Mouse (Mus musculus) gastrocnemius, postnatal 25 days (tissue): ENCODE results near the gene Crls1. TPM values are rescaled to one million over a fixed set of nuclear protein-coding genes. Genes with fewer than 3 reads are reported as not detected.

Experiments
- DNase-seq: peaks from one replicate; pipeline ENCODE4 v3.0.0; 2022
- total RNA-seq, 2 experiments: library from RNA; stranded (reverse); gene quantifications; 1 replicate in 1 of 2; 2 replicates in 1 of 2; pipeline ENCODE4 v1.2.3; 2021

Crls1 gene
- total RNA-seq, 2 experiments from 2014 or later, result 11.9 to 13.9 TPM

DNA sequence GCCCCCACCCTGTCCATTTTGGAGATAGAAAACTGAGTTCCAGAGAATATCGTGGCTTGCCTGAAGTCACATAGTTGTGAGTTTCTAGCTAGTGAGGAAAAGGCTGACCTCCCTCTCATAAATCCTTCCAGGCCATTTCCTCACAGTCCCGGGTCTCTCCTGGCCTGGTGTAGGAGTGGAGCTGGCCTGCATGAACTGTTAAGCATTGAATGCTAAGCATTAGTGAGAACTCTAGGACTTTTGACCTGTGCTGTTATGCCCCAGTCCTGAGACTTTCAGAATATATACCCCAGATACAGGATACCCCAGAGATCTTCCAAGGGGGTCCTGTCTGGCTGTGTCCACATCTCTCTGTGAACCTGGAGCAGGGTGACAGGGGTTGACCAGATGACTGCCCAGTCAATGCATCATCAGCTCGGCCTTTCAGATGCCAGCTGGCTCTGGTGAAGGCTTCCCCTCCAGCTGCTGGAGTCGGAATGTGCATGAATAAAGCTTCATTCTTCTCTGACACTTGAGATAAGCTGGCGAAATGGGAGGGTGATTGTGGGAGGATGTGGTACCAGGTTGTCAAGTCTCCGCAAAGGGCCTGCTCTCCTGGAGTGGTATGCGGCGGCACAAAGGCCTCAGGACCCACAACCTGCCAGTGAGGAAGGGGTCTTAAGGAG lies 38.0 kb downstream of the Crls1 start:
- DNase-seq, result no peak

DNA sequence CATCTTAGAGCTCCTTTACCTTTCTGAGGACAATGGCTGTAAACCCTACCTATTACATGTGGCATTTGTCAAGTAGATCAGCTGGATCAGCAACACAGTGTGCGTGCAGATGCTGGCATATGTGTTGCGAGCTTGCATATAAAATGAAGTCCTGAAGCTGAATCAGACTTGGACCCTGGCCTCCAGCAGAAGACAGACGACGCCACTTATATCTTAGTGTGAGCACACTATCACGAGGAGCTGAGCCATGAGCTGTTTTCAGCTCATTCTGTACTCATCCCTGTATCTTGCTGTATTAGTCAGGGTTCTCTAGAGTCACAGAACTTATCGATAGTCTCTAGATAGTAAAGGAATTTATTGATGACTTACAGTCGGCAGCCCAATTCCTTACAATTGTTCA lies 38.8 kb downstream of the Crls1 start:
- no peak for DNase-seq

DNA sequence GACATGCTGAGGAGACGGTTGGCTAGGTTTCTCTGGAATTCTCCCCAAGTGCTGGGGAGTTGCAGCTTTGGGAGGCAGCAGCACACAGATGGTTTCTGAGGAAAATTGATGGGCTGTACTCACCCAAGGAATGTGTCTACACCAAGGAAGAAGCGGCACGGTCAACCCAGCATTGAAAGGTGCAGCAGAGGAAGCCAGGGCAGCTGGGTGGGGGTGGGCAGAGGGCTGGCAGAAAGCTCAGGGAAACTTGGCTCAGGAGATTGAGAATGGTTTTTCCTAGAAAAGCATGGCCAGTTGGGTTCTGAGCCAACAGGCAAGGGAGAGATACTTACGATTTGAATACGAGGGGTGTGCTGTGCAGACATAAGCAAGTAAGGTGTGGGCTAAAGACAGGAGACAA lies 47.4 kb downstream of the Crls1 start:
- no peak for DNase-seq

GRCm38 (mm10) chr2:132898211-132898610 lies 51.7 kb downstream of the Crls1 start:
- DNase-seq, result no peak

DNA sequence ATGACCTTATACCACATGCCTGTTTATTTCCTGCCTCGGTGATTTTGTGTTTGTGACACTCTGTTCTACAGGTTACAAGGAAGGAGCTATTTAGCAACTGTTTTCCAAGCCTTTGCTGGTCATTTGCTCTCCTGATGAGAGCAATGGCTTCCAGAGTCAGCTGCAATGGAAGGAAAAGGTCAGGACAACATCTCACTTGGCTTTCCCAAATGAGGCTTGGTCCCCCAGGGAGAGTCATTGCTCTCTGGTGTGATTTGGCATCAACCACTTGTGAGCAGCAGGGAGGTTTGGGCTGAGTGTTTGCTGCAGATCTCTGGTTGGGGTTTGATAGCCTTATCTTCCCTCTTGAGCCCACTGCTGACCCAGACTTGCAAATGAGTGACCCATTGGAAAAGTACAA lies 54.1 kb downstream of the Crls1 start:
- DNase-seq, result no peak

DNA sequence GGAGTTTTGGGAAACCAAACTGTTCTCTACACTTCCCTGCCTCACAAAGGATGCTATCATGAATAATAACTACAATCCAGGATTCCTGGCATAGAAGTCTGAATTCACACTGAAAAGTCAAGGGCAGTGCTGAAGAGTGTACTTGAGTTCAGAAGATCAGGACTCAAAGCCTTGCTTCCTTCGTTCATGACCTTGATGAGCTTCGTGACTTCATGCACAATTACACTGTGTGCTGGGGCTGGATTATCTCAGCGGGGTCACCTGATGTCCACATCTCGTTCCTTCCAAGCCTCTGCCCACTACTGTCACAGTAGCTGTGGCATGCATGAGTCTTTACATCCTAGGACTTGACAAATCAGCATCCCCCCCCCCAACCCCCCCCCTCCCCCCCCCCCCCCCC lies 55.2 kb downstream of the Crls1 start:
- DNase-seq, result no peak

- DNase-seq, result no peak
These were observed 55.6 kb downstream of the Crls1 start for GRCm38 (mm10) chr2:132902056-132902455.

DNA sequence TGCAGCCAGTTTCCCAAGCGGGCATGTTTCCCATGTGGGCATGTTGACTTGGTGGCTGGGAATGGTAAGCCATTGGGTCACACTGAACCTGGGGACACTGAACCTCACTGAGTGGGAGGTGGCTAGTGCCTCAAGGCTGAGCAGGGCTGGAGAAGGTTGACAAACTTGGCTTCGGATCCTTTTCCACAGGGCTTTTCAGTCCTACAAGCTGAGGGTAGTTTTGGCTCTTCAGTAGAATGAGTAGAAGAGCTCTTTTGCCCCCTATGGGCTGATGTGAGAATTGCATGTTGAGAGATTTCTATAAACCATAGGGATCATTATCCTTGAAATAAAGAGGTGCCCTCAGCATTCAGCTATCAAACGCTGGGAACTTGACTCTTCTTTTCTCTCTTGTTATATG lies 57.0 kb downstream of the Crls1 start:
- DNase-seq, result no peak

DNA sequence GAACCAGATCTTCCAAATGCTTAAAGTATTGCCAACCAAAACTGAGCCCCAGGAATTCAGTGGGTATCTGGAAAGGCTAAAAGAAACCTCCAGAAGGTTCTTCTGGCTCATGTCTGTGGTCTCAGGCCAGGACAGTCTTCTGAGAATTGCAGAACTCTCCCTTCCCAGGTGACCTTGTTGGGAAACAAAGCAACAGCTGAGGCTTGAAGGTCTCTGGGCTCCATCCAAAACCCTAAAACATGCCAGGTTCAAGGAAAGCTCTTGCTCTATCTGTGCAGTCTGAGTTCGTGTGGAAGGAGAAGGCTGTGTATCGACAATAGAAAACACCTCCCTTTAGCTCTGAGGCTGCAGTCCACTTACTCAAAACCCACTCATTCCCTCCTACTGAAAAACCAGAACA lies 58.5 kb downstream of the Crls1 start:
- DNase-seq, result no peak

DNA sequence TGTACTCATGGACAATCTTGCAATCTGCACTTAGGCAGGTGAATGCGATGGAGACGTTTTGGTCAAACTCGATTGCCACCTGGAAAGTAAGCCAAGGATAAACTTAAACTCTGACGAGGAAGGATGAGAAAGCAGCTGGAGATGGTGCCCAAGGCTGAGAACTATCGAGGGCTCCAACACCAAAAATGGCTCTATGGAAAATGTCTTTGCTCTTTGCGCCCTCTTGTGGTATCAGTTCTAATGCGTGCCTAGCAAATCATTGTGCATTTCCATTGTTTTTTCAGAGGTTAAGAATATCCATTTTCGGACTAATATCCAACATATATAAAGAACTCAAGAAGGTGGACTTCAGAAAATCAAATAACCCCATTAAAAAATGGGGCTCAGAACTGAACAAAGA lies 60.3 kb downstream of the Crls1 start:
- no peak for DNase-seq

GRCm38 (mm10) chr2:132914785-132915184 lies 68.3 kb downstream of the Crls1 start:
- no peak for DNase-seq

Other genes with a start within 250 kb of the Crls1 start
- 1 to 10 TPM; 5.0 TPM for gene Shld1, start 159.7 kb upstream of the Crls1 start, total RNA-seq
- gene Chgb, start 65.4 kb upstream of the Crls1 start, total RNA-seq, result under 1 TPM; 0.10 to 0.21 TPM
- gene Trmt6, start 30.6 kb upstream of the Crls1 start, total RNA-seq, result 1 to 10 TPM; 5.4 to 5.7 TPM
- gene Mcm8, start 30.5 kb upstream of the Crls1 start, total RNA-seq, result 1 to 10 TPM; 1.2 to 1.6 TPM
- gene Lrrn4, start 34.2 kb downstream of the Crls1 start, total RNA-seq, result not detected
- gene Fermt1, start 99.2 kb downstream of the Crls1 start, total RNA-seq, result not detected